Mouse (Mus musculus) limb, embryonic 11.5 days (tissue): Measurements from ENCODE around the gene Gm26938. TPM values are rescaled to one million over a fixed set of nuclear protein-coding genes. Genes with fewer than 3 reads are reported as not detected.
A peak's percentile ranks its signal among the peaks of the same experiment; 100 is the strongest.

Experiments used
- ATAC-seq: fragments of 200-750 bp; cut with Nextera tagmentation; 2 replicates; pipeline ENCODE4 v1.8.0; 2017; ENCODE audit warnings: low read depth; ENCODE audit not compliant: insufficient number of reproducible peaks, low FRiP score, low TSS enrichment
- DNase-seq: peaks from one replicate; pipeline ENCODE4 v3.0.0-alpha.2; 2015; ENCODE audit warnings: low spot score
- H3K27ac ChIP-seq: fragments of 300-500 bp; sonication (generic); replicated peaks from 2 replicates; pipeline ENCODE4 v1.5.1; 2014; ENCODE audit warnings: low read depth, mild to moderate bottlenecking, low read length
- H3K27me3 ChIP-seq: fragments of 300-500 bp; sonication (generic); 2 replicates; pipeline ENCODE4 v1.6.1; 2014; ENCODE audit warnings: mild to moderate bottlenecking, low read length, mixed read lengths; ENCODE audit not compliant: control insufficient read depth, insufficient read depth
- H3K36me3 ChIP-seq: fragments of 300-500 bp; sonication (generic); 2 replicates; pipeline ENCODE4 v1.6.1; 2014; ENCODE audit warnings: mild to moderate bottlenecking, low read length, moderate library complexity, mixed read lengths; ENCODE audit not compliant: control insufficient read depth, insufficient read depth
- H3K4me1 ChIP-seq: fragments of 300-500 bp; sonication (generic); 2 replicates; pipeline ENCODE4 v1.6.1; 2014; ENCODE audit warnings: low read length, mixed read lengths; ENCODE audit not compliant: control insufficient read depth, insufficient read depth
- H3K4me2 ChIP-seq: fragments of 300-500 bp; sonication (generic); 2 replicates; pipeline ENCODE4 v1.6.1; 2014; ENCODE audit warnings: low read depth, mild to moderate bottlenecking, moderate library complexity; ENCODE audit not compliant: severe bottlenecking
- H3K4me3 ChIP-seq: fragments of 300-500 bp; sonication (generic); 2 replicates; pipeline ENCODE4 v1.5.1; 2014; ENCODE audit warnings: low read depth, low read length
- H3K9ac ChIP-seq: fragments of 300-500 bp; sonication (generic); 2 replicates; pipeline ENCODE4 v1.6.1; 2014; ENCODE audit warnings: mild to moderate bottlenecking, low read length
- H3K9me3 ChIP-seq: fragments of 300-500 bp; sonication (generic); 2 replicates; pipeline ENCODE4 v1.6.1; 2016; ENCODE audit warnings: low read length; ENCODE audit not compliant: control insufficient read depth
- WGBS: fragments of 180-500 bp; shearing (Covaris S2); extraction: QIAGEN DNeasy Blood & Tissue Kit; methylation state at CpG from one replicate; pipeline ENCODE4 v1.1.7; 2014; 5-methylcytosine and 5-hydroxymethylcytosine counted together
- polyA plus RNA-seq: library from polyadenylated mRNA; unstranded; fragments of >200 nt; fragmentation: Nextera tagmentation; extraction: Ambion mirVana; gene quantifications from 2 replicates; pipeline ENCODE4 v1.2.1, GENCODE M21; 2014

Gm26938 gene
- polyA plus RNA-seq, 1 experiment from 2014 or later, result not detected

- H3K4me3 ChIP-seq, result no peak overlapping the region
- DNase-seq (no peak), ATAC-seq (no peak)
- no peak overlapping the region for H3K4me2 ChIP-seq
- 73% methylated on average over 20 of the region's 20 CpGs for WGBS
- no peak overlapping the region for H3K27ac ChIP-seq
- H3K27me3 ChIP-seq, result peaks cover 31% of the 10 kb centered on the region
- no peak overlapping the region for H3K9ac ChIP-seq
- H3K4me1 ChIP-seq, result no peaks in the 10 kb centered on the region
- no peaks in the 10 kb centered on the region for H3K9me3 ChIP-seq
- no peaks in the 10 kb centered on the region for H3K36me3 ChIP-seq
Observed at GRCm38 (mm10) chr5:139812398-139813125, 13.6 kb downstream of the Gm26938 start.

- H3K9ac ChIP-seq, result no peak overlapping the region
- H3K27ac ChIP-seq, result no peak overlapping the region
- H3K9me3 ChIP-seq, result no peaks in the 10 kb centered on the region
- peaks cover 31% of the 10 kb centered on the region for H3K27me3 ChIP-seq
- no peaks in the 10 kb centered on the region for H3K4me1 ChIP-seq
- H3K4me2 ChIP-seq, result no peak overlapping the region
- DNase-seq (no peak), ATAC-seq (no peak)
- H3K36me3 ChIP-seq, result no peaks in the 10 kb centered on the region
- WGBS, result 86% methylated on average over 15 of the region's 15 CpGs
- H3K4me3 ChIP-seq, result no peak overlapping the region
Observed at GRCm38 (mm10) chr5:139811677-139812397, 14.4 kb downstream of the Gm26938 start.

- no peak for ATAC-seq
- Histone ChIP-seq H3K36me3 (no peaks in the 10 kb centered on the region), H3K4me3 (no peak overlapping the region), H3K9ac (no peak overlapping the region), H3K4me2 (no peak overlapping the region), H3K27me3 (peaks cover 20% of the 10 kb centered on the region), H3K4me1 (no peaks in the 10 kb centered on the region), H3K9me3 (no peaks in the 10 kb centered on the region), H3K27ac (no peak overlapping the region)
- 55% methylated on average over 4 of the region's 4 CpGs for WGBS
- no peak for DNase-seq
Observed at GRCm38 (mm10) chr5:139809397-139809796, 16.8 kb downstream of the Gm26938 start.

GRCm38 (mm10) chr5:139805924-139806323 is 20.3 kb downstream of the Gm26938 start:
- 88% methylated on average over 8 of the region's 8 CpGs for WGBS
- peaks cover 8% of the 10 kb centered on the region; the same call in 1 of the 2 replicates for H3K4me1 ChIP-seq
- H3K4me2 ChIP-seq, result no peak overlapping the region
- no peak for ATAC-seq
- no peaks in the 10 kb centered on the region for H3K36me3 ChIP-seq
- H3K4me3 ChIP-seq, result no peak overlapping the region
- H3K9me3 ChIP-seq, result no peaks in the 10 kb centered on the region
- H3K9ac ChIP-seq, result no peak overlapping the region
- no peaks in the 10 kb centered on the region for H3K27me3 ChIP-seq
- H3K27ac ChIP-seq, result no peak overlapping the region
- DNase-seq, result no peak

- WGBS, result 88% methylated on average over 11 of the region's 11 CpGs
- Histone ChIP-seq H3K9ac (no peak overlapping the region), H3K4me1 (peaks cover 8% of the 10 kb centered on the region; the same call in 1 of the 2 replicates), H3K27ac (no peak overlapping the region), H3K36me3 (peaks cover 3% of the 10 kb centered on the region; the same call in 1 of the 2 replicates), H3K27me3 (no peaks in the 10 kb centered on the region), H3K4me2 (no peak overlapping the region), H3K9me3 (no peaks in the 10 kb centered on the region), H3K4me3 (no peak overlapping the region)
- ATAC-seq (no peak), DNase-seq (peak; percentile 20)
Observed at GRCm38 (mm10) chr5:139804573-139805111, 21.6 kb downstream of the Gm26938 start.

- H3K27ac ChIP-seq, result no peak overlapping the region
- no peak overlapping the region for H3K4me3 ChIP-seq
- H3K4me1 ChIP-seq, result peaks cover 8% of the 10 kb centered on the region; the same call in 1 of the 2 replicates
- ATAC-seq (no peak), DNase-seq (no peak)
- WGBS, result 9% methylated on average over 6 of the region's 6 CpGs
- H3K4me2 ChIP-seq, result peak overlapping the region; percentile 29
- no peaks in the 10 kb centered on the region for H3K27me3 ChIP-seq
- H3K36me3 ChIP-seq, result peaks cover 3% of the 10 kb centered on the region; the same call in 1 of the 2 replicates
- no peaks in the 10 kb centered on the region for H3K9me3 ChIP-seq
- H3K9ac ChIP-seq, result 0 out of 2 replicates have a peak overlapping the region, but pooled peaks have one; percentile 13
Observed at GRCm38 (mm10) chr5:139804107-139804551, 22.1 kb downstream of the Gm26938 start.

GRCm38 (mm10) chr5:139803601-139804102 is 22.6 kb downstream of the Gm26938 start:
- peak overlapping the region; percentile 13; the same call in 1 of the 2 replicates for H3K9ac ChIP-seq
- H3K4me2 ChIP-seq, result peak overlapping the region; percentile 29
- no peaks in the 10 kb centered on the region for H3K9me3 ChIP-seq
- H3K27ac ChIP-seq, result peak overlapping the region; percentile 36; the same call in 1 of the 2 replicates
- no peak overlapping the region for H3K4me3 ChIP-seq
- DNase-seq, result peak; percentile 75
- peak; percentile 68 for ATAC-seq
- peaks cover 8% of the 10 kb centered on the region; the same call in 1 of the 2 replicates for H3K4me1 ChIP-seq
- no peaks in the 10 kb centered on the region for H3K27me3 ChIP-seq
- peaks cover 3% of the 10 kb centered on the region; the same call in 1 of the 2 replicates for H3K36me3 ChIP-seq
- 13% methylated on average over 12 of the region's 12 CpGs for WGBS

GRCm38 (mm10) chr5:139803165-139803564 is 23.0 kb downstream of the Gm26938 start:
- H3K36me3 ChIP-seq, result peaks cover 3% of the 10 kb centered on the region; the same call in 1 of the 2 replicates
- DNase-seq (no peak), ATAC-seq (no peak)
- H3K4me3 ChIP-seq, result no peak overlapping the region
- peaks cover 9% of the 10 kb centered on the region; the same call in 1 of the 2 replicates for H3K4me1 ChIP-seq
- H3K27ac ChIP-seq, result no peak overlapping the region
- no peaks in the 10 kb centered on the region for H3K27me3 ChIP-seq
- no peak overlapping the region; the same call in 1 of the 2 replicates for H3K4me2 ChIP-seq
- no peaks in the 10 kb centered on the region for H3K9me3 ChIP-seq
- no peak overlapping the region for H3K9ac ChIP-seq
- WGBS, result 64% methylated on average over 8 of the region's 8 CpGs
